Mouse (Mus musculus) cortical plate, adult 2 months (tissue): ENCODE results near the gene Cryba4.

Experiments used
- CTCF ChIP-seq: fragments of 200-500 bp; IDR thresholded peaks from 2 replicates; pipeline ENCODE4 v1.5.1; 2011; ENCODE audit warnings: mild to moderate bottlenecking, control low read depth, low read length; ENCODE audit not compliant: insufficient read depth; ENCODE audit errors: extremely low read depth
- POLR2A ChIP-seq: fragments of 200-500 bp; IDR thresholded peaks from 2 replicates; pipeline ENCODE4 v1.6.1; 2011; ENCODE audit warnings: mild to moderate bottlenecking, low read length, control low read depth; ENCODE audit not compliant: insufficient read depth; ENCODE audit errors: extremely low read depth

GRCm38 (mm10) chr5:112297257-112297656 is 44.9 kb upstream of the Cryba4 start:
- TF ChIP-seq POLR2A (no peak), CTCF (no peak)
